Mouse (Mus musculus): ENCODE measurements around the gene Ube2d3.

DNA sequence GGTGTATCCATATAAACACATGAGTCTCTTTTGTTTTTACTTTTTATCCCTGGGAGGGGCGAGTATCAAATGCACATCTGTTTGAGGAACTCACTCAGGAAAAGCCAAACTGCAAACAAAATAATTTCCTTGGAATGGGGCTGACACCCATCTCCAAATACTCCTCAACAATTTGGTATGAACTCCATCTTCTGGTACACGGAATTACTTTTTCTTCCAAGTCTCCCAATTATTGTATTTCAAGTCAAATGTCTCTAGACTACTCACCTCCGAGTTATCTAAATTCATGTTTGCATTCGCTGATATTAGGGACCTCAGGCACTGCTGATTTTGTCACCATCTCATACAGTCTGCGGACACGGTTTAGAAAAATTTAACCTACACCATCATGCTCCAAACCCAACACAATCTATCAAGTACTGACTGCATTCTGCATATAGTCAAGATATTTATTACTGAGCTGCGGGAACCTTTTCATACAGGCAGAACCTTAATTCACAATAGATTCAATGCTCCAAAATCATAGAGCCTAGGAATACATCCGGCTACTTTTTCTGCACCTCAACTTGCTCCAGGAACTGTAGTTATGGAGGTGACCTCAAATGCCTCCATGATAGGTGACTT is 15.6 kb upstream of the Ube2d3 start:
- TF ChIP-seq CTCF (IDR thresholded peaks at IDR 0.05; ENCODE audit: extremely low read depth, insufficient read length, insufficient replicate concordance, low read depth, low read length) (no peak), POLR2A (IDR thresholded peaks at IDR 0.05; ENCODE audit: low read depth, low read length) (no peak)

All from small intestine, adult 2 months (tissue).